In genomic region chr9:79109611-79110010, GRCm38 (mm10) we compare ENCODE assay signal across 8 mouse cellular contexts.
DNase-seq lines count a peak whose midpoint lies in the region; ATAC-seq lines count a peak whose summit lies in the region.

No protein-coding gene starts in this region.

- H3K9me3 ChIP-seq in midbrain, embryonic 14.5 days (ENCODE audit: control insufficient read depth, low read length), result no peaks in the 10 kb centered on the region

- H3K4me3 ChIP-seq in midbrain, embryonic 14.5 days (replicated peaks; ENCODE audit: low read depth, low read length), result no peak overlapping the region

- H3K27me3 ChIP-seq in midbrain, embryonic 14.5 days (ENCODE audit: control insufficient read depth, insufficient read depth, low read length), result no peaks in the 10 kb centered on the region

- intact Hi-C loops in left cerebral cortex, postnatal 4 days (cut with DNase I), result loop anchor here (2.0 kb wide), 1 partner anchor 607 kb away; no protein-coding TSS in a partner anchor

- WGBS in midbrain, embryonic 14.5 days, result 84% methylated on average over 2 of the region's 2 CpGs

- no peaks in the 10 kb centered on the region for H3K36me3 ChIP-seq in midbrain, embryonic 14.5 days (ENCODE audit: control insufficient read depth, insufficient read depth, low read length)

- no peak for DNase-seq in cerebellum, adult 9-11 months
- DNase-seq in left cerebral cortex, postnatal 4 days, result peak; percentile 1
- DNase-seq in left cerebral cortex, adult 18-20 months (ENCODE audit: low spot score in 2 of 2), result no peak
- peak; percentile 9 for DNase-seq in embryo, embryonic 9.5 days (ENCODE audit: extremely low spot score)
- DNase-seq in midbrain, embryonic 14.5 days, result peak; percentile 51
- DNase-seq in urinary bladder, adult 18-20 months (ENCODE audit: low spot score in 2 of 2), result no peak
- no peak for DNase-seq in T-cell, adult 2 months (ENCODE audit: low spot score)

- ATAC-seq in cerebellum, adult (ENCODE audit: insufficient number of reproducible peaks, low FRiP score, low TSS enrichment), result peak; percentile 49; the same call in 1 of the 2 replicates
- ATAC-seq in midbrain, embryonic 14.5 days (ENCODE audit: low FRiP score, low TSS enrichment), result peak; percentile 48; the same call in 1 of the 2 replicates

- no peak overlapping the region for H3K9ac ChIP-seq in midbrain, embryonic 14.5 days (replicated peaks; ENCODE audit: low read length)

- H3K27ac ChIP-seq in midbrain, embryonic 14.5 days (replicated peaks; ENCODE audit: low read depth, low read length), result no peak overlapping the region

- no peaks in the 10 kb centered on the region for H3K4me1 ChIP-seq in midbrain, embryonic 14.5 days (ENCODE audit: control insufficient read depth, insufficient read depth, low read length)

- no peak overlapping the region for H3K4me2 ChIP-seq in midbrain, embryonic 14.5 days (ENCODE audit: low read length)

Comparison
In these comparisons a context has a peak if more than half of its experiments do, and no peak if none do; other contexts are left out.
1. DNase-seq: peak in left cerebral cortex, postnatal 4 days (single experiment), embryo, embryonic 9.5 days (single experiment) and midbrain, embryonic 14.5 days (single experiment); none in cerebellum, adult 9-11 months (single experiment), left cerebral cortex, adult 18-20 months (0 of 2), urinary bladder, adult 18-20 months (0 of 2) and T-cell, adult 2 months (single experiment).